Mouse (Mus musculus): ENCODE measurements at regions not wholly inside any gene's neighbourhood (a gene's known extent, or its start where the extent isn't known, plus 50 kb on each side); places are given as distances from the start of the nearest gene placed in this dataset.
A peak's percentile ranks its signal among the peaks of the same experiment; 100 is the strongest.

GRCm38 (mm10) chr17:15193831-15194230 is 152.5 kb upstream of the Gm3448 start:
- DNase-seq = no peak

- peak; percentile 72 for DNase-seq
These were observed 151.5 kb upstream of the Gm3448 start for GRCm38 (mm10) chr17:15192840-15193239.

GRCm38 (mm10) chr17:15185217-15185616 is 143.9 kb upstream of the Gm3448 start:
- DNase-seq = no peak

GRCm38 (mm10) chr17:15183800-15184199 is 142.5 kb upstream of the Gm3448 start:
- DNase-seq = no peak

- DNase-seq = no peak
These were observed 140.8 kb upstream of the Gm3448 start for GRCm38 (mm10) chr17:15182105-15182504.

GRCm38 (mm10) chr17:15180223-15180860 is 139.0 kb upstream of the Gm3448 start:
- DNase-seq = no peak

GRCm38 (mm10) chr17:15179411-15179951 is 138.1 kb upstream of the Gm3448 start:
- DNase-seq = no peak

- DNase-seq = peak; percentile 34
These were observed 136.1 kb upstream of the Gm3448 start for GRCm38 (mm10) chr17:15177390-15177789.

- no peak for DNase-seq
These were observed 133.1 kb upstream of the Gm3448 start for GRCm38 (mm10) chr17:15174354-15174953.

GRCm38 (mm10) chr17:15167927-15168326 is 126.6 kb upstream of the Gm3448 start:
- no peak for DNase-seq

- DNase-seq = no peak
These were observed 116.5 kb upstream of the Gm3448 start for GRCm38 (mm10) chr17:15157693-15158333.

GRCm38 (mm10) chr17:15152996-15153735 is 111.8 kb upstream of the Gm3448 start:
- no peak for DNase-seq

- DNase-seq = no peak
These were observed 111.1 kb upstream of the Gm3448 start for GRCm38 (mm10) chr17:15152477-15152876.

GRCm38 (mm10) chr17:15151695-15152094 is 110.4 kb upstream of the Gm3448 start:
- DNase-seq = no peak

GRCm38 (mm10) chr17:15146607-15147006 is 105.3 kb upstream of the Gm3448 start:
- no peak for DNase-seq

- no peak for DNase-seq
These were observed 104.0 kb upstream of the Gm3448 start for GRCm38 (mm10) chr17:15145191-15145968.

GRCm38 (mm10) chr17:15140391-15140790 is 99.1 kb upstream of the Gm3448 start:
- DNase-seq = no peak
